Mouse (Mus musculus): Measurements from ENCODE around the gene Osbp2. TPM values are rescaled to one million over a fixed set of nuclear protein-coding genes. Genes with fewer than 3 reads are reported as not detected.

Osbp2 gene
- polyA plus RNA-seq, 1 experiment from 2014 or later: 36.2 TPM

GRCm38 (mm10) chr11:3895933-3896332 is 32.2 kb upstream of the Osbp2 start:
- Histone ChIP-seq H3K9me3 (no peaks in the 10 kb centered on the region), H3K4me2 (peak overlapping the region; percentile 72; the same call in 1 of the 2 replicates), H3K36me3 (replicated peaks) (peaks cover 14% of the 10 kb centered on the region; the same call in 1 of the 2 replicates), H3K27ac (no peak overlapping the region), H3K4me1 (peaks cover 20% of the 10 kb centered on the region), H3K4me3 (no peak overlapping the region), H3K27me3 (replicated peaks) (no peaks in the 10 kb centered on the region), H3K9ac (no peak overlapping the region)
- 93% methylated on average over 1 of the region's 1 CpGs for WGBS
- no peak for ATAC-seq (replicated peaks)

- Histone ChIP-seq H3K27me3 (replicated peaks) (no peaks in the 10 kb centered on the region), H3K4me2 (peak overlapping the region; percentile 72), H3K36me3 (replicated peaks) (peaks cover 14% of the 10 kb centered on the region; the same call in 1 of the 2 replicates), H3K9me3 (no peaks in the 10 kb centered on the region), H3K4me1 (peaks cover 19% of the 10 kb centered on the region), H3K27ac (peak overlapping the region; percentile 84), H3K4me3 (peak overlapping the region; percentile 50), H3K9ac (peak overlapping the region; percentile 54)
- no peak for ATAC-seq (replicated peaks)
- WGBS: 3% methylated on average over 10 of the region's 10 CpGs
These were observed 31.8 kb upstream of the Osbp2 start for GRCm38 (mm10) chr11:3895458-3895857.

GRCm38 (mm10) chr11:3894406-3895281 is 30.9 kb upstream of the Osbp2 start, which contains the start of the genes 4921536K21Rik and Dusp18:
TSS of gene 4921536K21Rik (minus strand) at chr11:3895098.
TSS of gene Dusp18 (plus strand) at chr11:3895240.
- peak; percentile 99 for ATAC-seq (replicated peaks)
- peak within 1 kb of the TSS; percentile 84 for H3K27ac ChIP-seq
- peak within 1 kb of the TSS; percentile 54 for H3K9ac ChIP-seq
- H3K27me3 ChIP-seq (replicated peaks): no peaks in the 10 kb centered on the region
- H3K4me1 ChIP-seq: peaks cover 13% of the 10 kb centered on the region
- peaks cover 14% of the 10 kb centered on the region; the same call in 1 of the 2 replicates for H3K36me3 ChIP-seq (replicated peaks)
- 3% methylated on average over 46 of the region's 46 CpGs for WGBS
- H3K4me3 ChIP-seq: peak within 1 kb of the TSS; percentile 50
- no peaks in the 10 kb centered on the region for H3K9me3 ChIP-seq
- peak within 1 kb of the TSS; percentile 72 for H3K4me2 ChIP-seq

- Histone ChIP-seq H3K4me1 (peaks cover 13% of the 10 kb centered on the region), H3K4me2 (peak overlapping the region; percentile 72), H3K27ac (no peak overlapping the region), H3K9me3 (no peaks in the 10 kb centered on the region), H3K27me3 (replicated peaks) (no peaks in the 10 kb centered on the region), H3K9ac (no peak overlapping the region), H3K36me3 (replicated peaks) (peaks cover 14% of the 10 kb centered on the region; the same call in 1 of the 2 replicates), H3K4me3 (0 out of 2 replicates have a peak overlapping the region, but pooled peaks have one; percentile 50)
- 82% methylated on average over 6 of the region's 6 CpGs for WGBS
- no peak for ATAC-seq (replicated peaks)
These were observed 30.3 kb upstream of the Osbp2 start for GRCm38 (mm10) chr11:3893970-3894369.

- Histone ChIP-seq H3K4me3 (no peak overlapping the region), H3K36me3 (replicated peaks) (no peaks in the 10 kb centered on the region), H3K27ac (no peak overlapping the region), H3K27me3 (replicated peaks) (no peaks in the 10 kb centered on the region), H3K9me3 (no peaks in the 10 kb centered on the region), H3K9ac (no peak overlapping the region), H3K4me2 (no peak overlapping the region), H3K4me1 (no peaks in the 10 kb centered on the region)
- ATAC-seq (replicated peaks): no peak
- 73% methylated on average over 5 of the region's 5 CpGs for WGBS
These were observed 23.6 kb upstream of the Osbp2 start for GRCm38 (mm10) chr11:3887331-3887730.

- ATAC-seq (replicated peaks): no peak
- no peak overlapping the region for H3K27ac ChIP-seq
- no peak overlapping the region for H3K9ac ChIP-seq
- no peaks in the 10 kb centered on the region for H3K4me1 ChIP-seq
- H3K27me3 ChIP-seq (replicated peaks): no peaks in the 10 kb centered on the region
- 93% methylated on average over 3 of the region's 3 CpGs for WGBS
- H3K9me3 ChIP-seq: no peaks in the 10 kb centered on the region
- H3K4me2 ChIP-seq: no peak overlapping the region
- H3K4me3 ChIP-seq: no peak overlapping the region
- H3K36me3 ChIP-seq (replicated peaks): no peaks in the 10 kb centered on the region
These were observed 20.0 kb upstream of the Osbp2 start for GRCm38 (mm10) chr11:3883711-3884110.

GRCm38 (mm10) chr11:3879836-3880235 is 16.1 kb upstream of the Osbp2 start:
- Histone ChIP-seq H3K27me3 (replicated peaks) (no peaks in the 10 kb centered on the region), H3K36me3 (replicated peaks) (no peaks in the 10 kb centered on the region), H3K9ac (no peak overlapping the region), H3K4me1 (no peaks in the 10 kb centered on the region), H3K4me3 (no peak overlapping the region), H3K9me3 (no peaks in the 10 kb centered on the region), H3K4me2 (no peak overlapping the region), H3K27ac (no peak overlapping the region)
- 30% methylated on average over 2 of the region's 2 CpGs for WGBS
- ATAC-seq (replicated peaks): no peak

- no peaks in the 10 kb centered on the region for H3K36me3 ChIP-seq (replicated peaks)
- H3K9me3 ChIP-seq: no peaks in the 10 kb centered on the region
- H3K4me1 ChIP-seq: no peaks in the 10 kb centered on the region
- no peak overlapping the region for H3K27ac ChIP-seq
- no peak for ATAC-seq (replicated peaks)
- WGBS: 74% methylated on average over 7 of the region's 7 CpGs
- H3K9ac ChIP-seq: no peak overlapping the region
- no peak overlapping the region for H3K4me2 ChIP-seq
- H3K4me3 ChIP-seq: no peak overlapping the region
- no peaks in the 10 kb centered on the region for H3K27me3 ChIP-seq (replicated peaks)
These were observed 15.0 kb upstream of the Osbp2 start for GRCm38 (mm10) chr11:3878660-3879059.

GRCm38 (mm10) chr11:3876419-3876818 is 12.7 kb upstream of the Osbp2 start:
- H3K36me3 ChIP-seq (replicated peaks): no peaks in the 10 kb centered on the region
- no peaks in the 10 kb centered on the region for H3K4me1 ChIP-seq
- no peak overlapping the region for H3K27ac ChIP-seq
- H3K9ac ChIP-seq: no peak overlapping the region
- ATAC-seq (replicated peaks): no peak
- WGBS: 83% methylated on average over 6 of the region's 6 CpGs
- H3K27me3 ChIP-seq (replicated peaks): no peaks in the 10 kb centered on the region
- no peaks in the 10 kb centered on the region for H3K9me3 ChIP-seq
- H3K4me3 ChIP-seq: no peak overlapping the region
- no peak overlapping the region for H3K4me2 ChIP-seq

- no peaks in the 10 kb centered on the region for H3K36me3 ChIP-seq (replicated peaks)
- H3K4me2 ChIP-seq: peak overlapping the region; percentile 80
- H3K27me3 ChIP-seq (replicated peaks): peaks cover 5% of the 10 kb centered on the region; the same call in 1 of the 2 replicates
- H3K9ac ChIP-seq: peak overlapping the region; percentile 57; the same call in 1 of the 2 replicates
- no peaks in the 10 kb centered on the region for H3K9me3 ChIP-seq
- peaks cover 15% of the 10 kb centered on the region for H3K4me1 ChIP-seq
- 31% methylated on average over 6 of the region's 6 CpGs for WGBS
- ATAC-seq (replicated peaks): peak; percentile 69
- H3K27ac ChIP-seq: no peak overlapping the region
- peak overlapping the region; percentile 53 for H3K4me3 ChIP-seq
These were observed 640 bp upstream of the Osbp2 start for GRCm38 (mm10) chr11:3864343-3864742.

- Histone ChIP-seq H3K27ac (no peak overlapping the region), H3K9ac (no peak overlapping the region), H3K9me3 (no peaks in the 10 kb centered on the region), H3K4me3 (peak overlapping the region; percentile 53), H3K4me1 (peaks cover 15% of the 10 kb centered on the region), H3K4me2 (peak overlapping the region; percentile 80), H3K27me3 (replicated peaks) (peaks cover 5% of the 10 kb centered on the region; the same call in 1 of the 2 replicates), H3K36me3 (replicated peaks) (no peaks in the 10 kb centered on the region)
- 77% methylated on average over 19 of the region's 19 CpGs for WGBS
- ATAC-seq (replicated peaks): no peak
These were observed 846 bp downstream of the Osbp2 start for GRCm38 (mm10) chr11:3862661-3863453.

GRCm38 (mm10) chr11:3860361-3860760 is 3.3 kb downstream of the Osbp2 start:
- ATAC-seq (replicated peaks): no peak
- Histone ChIP-seq H3K4me1 (peaks cover 15% of the 10 kb centered on the region), H3K4me3 (no peak overlapping the region), H3K9ac (no peak overlapping the region), H3K27me3 (replicated peaks) (peaks cover 5% of the 10 kb centered on the region; the same call in 1 of the 2 replicates), H3K36me3 (replicated peaks) (no peaks in the 10 kb centered on the region), H3K27ac (no peak overlapping the region), H3K9me3 (no peaks in the 10 kb centered on the region), H3K4me2 (no peak overlapping the region)
- 77% methylated on average over 4 of the region's 4 CpGs for WGBS
